Mouse (Mus musculus) limb, embryonic 11.5 days (tissue): ENCODE data around the gene Cox6b1. TPM values are rescaled to one million over a fixed set of nuclear protein-coding genes. Genes with fewer than 3 reads are reported as not detected.

ENCODE experiments used
- ATAC-seq: fragments of 200-750 bp; cut with Nextera tagmentation; 2 replicates; pipeline ENCODE4 v1.8.0; 2017; ENCODE audit warnings: low read depth; ENCODE audit not compliant: insufficient number of reproducible peaks, low FRiP score, low TSS enrichment
- DNase-seq: peaks from one replicate; pipeline ENCODE4 v3.0.0-alpha.2; 2015; ENCODE audit warnings: low spot score
- H3K27ac ChIP-seq: fragments of 300-500 bp; sonication (generic); replicated peaks from 2 replicates; pipeline ENCODE4 v1.5.1; 2014; ENCODE audit warnings: low read depth, mild to moderate bottlenecking, low read length
- H3K27me3 ChIP-seq: fragments of 300-500 bp; sonication (generic); 2 replicates; pipeline ENCODE4 v1.6.1; 2014; ENCODE audit warnings: mild to moderate bottlenecking, low read length, mixed read lengths; ENCODE audit not compliant: control insufficient read depth, insufficient read depth
- H3K36me3 ChIP-seq: fragments of 300-500 bp; sonication (generic); 2 replicates; pipeline ENCODE4 v1.6.1; 2014; ENCODE audit warnings: mild to moderate bottlenecking, low read length, moderate library complexity, mixed read lengths; ENCODE audit not compliant: control insufficient read depth, insufficient read depth
- H3K4me1 ChIP-seq: fragments of 300-500 bp; sonication (generic); 2 replicates; pipeline ENCODE4 v1.6.1; 2014; ENCODE audit warnings: low read length, mixed read lengths; ENCODE audit not compliant: control insufficient read depth, insufficient read depth
- H3K4me2 ChIP-seq: fragments of 300-500 bp; sonication (generic); 2 replicates; pipeline ENCODE4 v1.6.1; 2014; ENCODE audit warnings: low read depth, mild to moderate bottlenecking, moderate library complexity; ENCODE audit not compliant: severe bottlenecking
- H3K4me3 ChIP-seq: fragments of 300-500 bp; sonication (generic); 2 replicates; pipeline ENCODE4 v1.5.1; 2014; ENCODE audit warnings: low read depth, low read length
- H3K9ac ChIP-seq: fragments of 300-500 bp; sonication (generic); 2 replicates; pipeline ENCODE4 v1.6.1; 2014; ENCODE audit warnings: mild to moderate bottlenecking, low read length
- H3K9me3 ChIP-seq: fragments of 300-500 bp; sonication (generic); 2 replicates; pipeline ENCODE4 v1.6.1; 2016; ENCODE audit warnings: low read length; ENCODE audit not compliant: control insufficient read depth
- WGBS: fragments of 180-500 bp; shearing (Covaris S2); extraction: QIAGEN DNeasy Blood & Tissue Kit; methylation state at CpG from one replicate; pipeline ENCODE4 v1.1.7; 2014; 5-methylcytosine and 5-hydroxymethylcytosine counted together
- polyA plus RNA-seq: library from polyadenylated mRNA; unstranded; fragments of >200 nt; fragmentation: Nextera tagmentation; extraction: Ambion mirVana; gene quantifications from 2 replicates; pipeline ENCODE4 v1.2.1, GENCODE M21; 2014

The Cox6b1 gene
- polyA plus RNA-seq: 801 and 830 TPM in 2 replicates

DNA sequence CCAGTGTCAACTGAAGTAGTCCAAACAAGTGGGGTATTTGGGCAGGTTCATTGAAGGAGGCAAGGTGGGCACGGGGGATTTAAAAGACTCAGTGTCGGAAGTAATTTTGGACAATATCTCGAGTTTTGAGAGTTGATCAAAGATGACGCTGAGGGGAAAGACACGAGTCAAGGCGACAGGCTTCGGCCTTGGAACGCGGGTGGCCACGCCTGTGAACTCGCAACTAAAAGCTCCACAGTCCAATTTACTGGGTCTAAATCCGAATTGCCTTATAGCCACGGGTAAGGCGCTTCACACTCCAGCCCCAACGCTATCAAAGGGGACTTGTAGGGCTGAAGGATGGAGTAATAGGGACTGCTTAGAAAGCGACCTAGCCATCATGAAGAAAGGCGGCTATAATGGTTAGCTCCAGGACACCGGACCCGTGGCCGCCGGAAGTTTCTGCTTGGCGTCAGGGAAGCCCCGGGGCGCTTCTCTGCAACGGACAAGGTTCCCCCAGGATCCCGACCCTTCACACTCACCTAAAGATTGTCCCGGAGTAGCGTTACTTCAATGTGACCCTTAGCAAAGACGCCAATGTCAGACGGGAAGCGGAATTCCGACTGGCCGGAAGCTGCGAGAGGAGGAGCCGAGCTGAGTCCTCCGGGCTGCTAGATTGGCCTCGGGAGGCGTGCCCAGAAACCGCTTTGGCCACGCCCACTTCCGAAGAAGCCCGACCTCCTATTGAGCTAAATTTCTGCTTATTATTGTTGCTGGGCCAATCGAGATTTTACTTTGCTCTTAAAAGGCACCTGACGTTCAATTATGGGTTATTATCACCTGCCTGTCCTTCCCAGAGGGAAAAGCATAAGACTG is at the start of gene Cox6b1:
TSS of gene Cox6b1 (minus strand) at position 622 of the 855 bp plus-strand sequence.
- H3K4me3 ChIP-seq: peak within 1 kb of the TSS; percentile 86
- H3K27ac ChIP-seq: no peak within 1 kb of the TSS
- no peaks in the 10 kb centered on the region for H3K9me3 ChIP-seq
- H3K4me2 ChIP-seq: peak within 1 kb of the TSS; percentile 71
- 2% methylated on average over 44 of the region's 44 CpGs for WGBS
- ATAC-seq: peak; percentile 85
- peaks cover 6% of the 10 kb centered on the region; the same call in 1 of the 2 replicates for H3K4me1 ChIP-seq
- H3K9ac ChIP-seq: peak within 1 kb of the TSS; percentile 85
- DNase-seq: peak; percentile 92
- H3K27me3 ChIP-seq: no peaks in the 10 kb centered on the region
- peaks cover 13% of the 10 kb centered on the region for H3K36me3 ChIP-seq

DNA sequence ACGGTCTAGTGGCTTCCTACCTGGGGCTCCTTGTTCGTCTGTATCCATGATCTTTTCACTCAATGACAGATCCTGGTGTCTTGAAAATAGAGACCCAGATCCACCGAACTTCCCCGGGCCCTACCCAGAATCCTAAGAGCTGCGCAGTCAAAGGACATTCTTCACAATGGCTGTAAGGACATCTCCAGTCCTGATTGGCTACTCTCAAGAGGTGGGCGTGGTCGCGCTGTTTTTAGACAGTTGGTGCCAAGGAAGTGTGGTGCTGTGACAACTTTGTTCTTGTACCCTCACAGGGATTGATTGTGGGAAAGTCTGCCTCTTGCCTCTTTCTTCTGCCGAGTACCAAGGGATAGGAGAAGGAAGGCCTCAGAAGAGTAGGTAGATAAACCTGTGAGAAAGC is 45.5 kb upstream of the Cox6b1 start, which contains the start of gene Pmis2:
TSS of gene Pmis2 (minus strand) at position 126 of the 400 bp plus-strand sequence.
- Histone ChIP-seq H3K9me3 (no peaks in the 10 kb centered on the region; the same call in 1 of the 2 replicates), H3K4me2 (no peak within 1 kb of the TSS), H3K4me3 (no peak within 1 kb of the TSS), H3K9ac (no peak within 1 kb of the TSS), H3K27ac (no peak within 1 kb of the TSS), H3K36me3 (no peaks in the 10 kb centered on the region), H3K27me3 (no peaks in the 10 kb centered on the region), H3K4me1 (no peaks in the 10 kb centered on the region)
- DNase-seq (no peak), ATAC-seq (no peak)
- WGBS: 69% methylated on average over 9 of the region's 9 CpGs

DNA sequence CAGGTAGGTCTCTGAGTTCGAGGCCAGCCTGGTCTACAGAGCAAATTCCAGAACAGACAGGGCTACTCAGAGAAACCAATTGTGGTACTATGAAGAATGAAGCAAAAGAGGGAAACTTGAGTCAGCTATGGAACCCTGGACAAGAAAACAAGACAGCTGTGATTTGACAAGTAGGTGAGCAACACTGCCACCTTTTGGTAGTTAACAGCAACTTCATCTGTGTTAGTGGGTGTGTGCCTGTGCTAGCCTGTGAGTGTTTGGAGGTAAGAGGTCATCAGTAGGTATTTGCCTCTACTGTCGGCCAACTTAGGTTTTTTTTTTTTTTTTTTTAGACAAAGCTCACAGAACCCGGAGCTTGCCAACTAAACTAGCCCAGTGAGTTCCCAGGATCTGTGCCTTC is 43.3 kb upstream of the Cox6b1 start:
- Histone ChIP-seq H3K27ac (no peak overlapping the region), H3K36me3 (no peaks in the 10 kb centered on the region), H3K9ac (no peak overlapping the region), H3K4me2 (no peak overlapping the region), H3K27me3 (no peaks in the 10 kb centered on the region), H3K9me3 (no peaks in the 10 kb centered on the region), H3K4me3 (no peak overlapping the region), H3K4me1 (no peaks in the 10 kb centered on the region)
- ATAC-seq (no peak), DNase-seq (no peak)
- 41% methylated on average over 3 of the region's 3 CpGs for WGBS

GRCm38 (mm10) chr7:30665321-30665720 is 39.4 kb upstream of the Cox6b1 start:
- Histone ChIP-seq H3K27ac (no peak overlapping the region), H3K4me3 (peak overlapping the region; percentile 61), H3K36me3 (no peaks in the 10 kb centered on the region), H3K27me3 (no peaks in the 10 kb centered on the region), H3K9me3 (no peaks in the 10 kb centered on the region), H3K9ac (peak overlapping the region; percentile 76), H3K4me2 (peak overlapping the region; percentile 51), H3K4me1 (no peaks in the 10 kb centered on the region)
- ATAC-seq (0 out of 2 replicates have a peak, but pooled peaks have one; percentile 31), DNase-seq (peak; percentile 26)
- WGBS: 11% methylated on average over 11 of the region's 11 CpGs

DNA sequence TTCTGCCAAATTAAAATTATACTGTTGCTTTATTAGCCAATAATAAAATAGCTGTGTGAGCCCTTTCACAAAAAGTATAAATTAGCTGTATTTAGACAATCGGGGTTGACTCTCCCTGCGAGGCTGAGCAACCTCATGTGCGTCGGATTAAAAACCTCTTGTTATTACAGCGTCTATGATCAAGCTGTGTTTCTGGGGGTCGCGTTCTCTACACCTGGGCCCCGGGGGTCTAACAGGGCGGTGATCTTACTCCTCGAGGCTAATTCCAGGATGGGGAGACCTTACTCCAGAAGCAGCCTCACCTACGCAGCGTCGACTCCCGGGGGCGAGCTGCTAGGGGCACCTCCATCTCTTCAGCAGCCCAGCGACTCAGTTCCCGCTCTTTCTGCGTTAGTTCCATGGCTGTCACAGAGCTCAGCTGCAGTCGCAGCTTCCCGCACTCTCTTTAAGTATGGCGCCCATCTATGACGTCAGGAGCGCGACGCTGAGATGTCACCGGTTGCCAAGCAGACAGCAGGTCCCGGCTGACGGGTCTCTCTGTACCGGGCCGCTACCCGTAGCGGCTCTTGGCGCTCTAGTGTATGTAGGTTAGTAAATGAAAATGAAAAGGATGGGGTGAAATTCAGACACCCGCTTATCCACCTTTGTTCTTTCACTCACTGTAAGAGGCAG is 38.7 kb upstream of the Cox6b1 start, which contains the start of gene Haus5:
TSS of gene Haus5 (minus strand) at position 466 of the 672 bp plus-strand sequence.
- H3K4me2 ChIP-seq: peak within 1 kb of the TSS; percentile 51
- no peaks in the 10 kb centered on the region for H3K9me3 ChIP-seq
- peak; percentile 92 for ATAC-seq
- H3K27me3 ChIP-seq: no peaks in the 10 kb centered on the region
- peak within 1 kb of the TSS; percentile 61 for H3K4me3 ChIP-seq
- H3K9ac ChIP-seq: peak within 1 kb of the TSS; percentile 76
- under 1% methylated on average over 34 of the region's 34 CpGs for WGBS
- no peaks in the 10 kb centered on the region for H3K4me1 ChIP-seq
- no peak within 1 kb of the TSS for H3K27ac ChIP-seq
- DNase-seq: peak; percentile 97
- no peaks in the 10 kb centered on the region; the same call in 1 of the 2 replicates for H3K36me3 ChIP-seq

GRCm38 (mm10) chr7:30649591-30650540 is 23.9 kb upstream of the Cox6b1 start, which contains the start of gene Rbm42:
Rbm42 (minus strand) TSS chr7:30650317.
- Histone ChIP-seq H3K36me3 (peaks cover 13% of the 10 kb centered on the region), H3K4me2 (peak within 1 kb of the TSS; percentile 89), H3K9ac (peak within 1 kb of the TSS; percentile 88), H3K4me1 (peaks cover 2% of the 10 kb centered on the region; the same call in 1 of the 2 replicates), H3K27me3 (no peaks in the 10 kb centered on the region), H3K4me3 (peak within 1 kb of the TSS; percentile 94), H3K9me3 (no peaks in the 10 kb centered on the region), H3K27ac (no peak within 1 kb of the TSS)
- peak; percentile 98 for ATAC-seq
- peak; percentile 97 for DNase-seq
- 1% methylated on average over 59 of the region's 59 CpGs for WGBS

- DNase-seq (peak; percentile 25), ATAC-seq (no peak)
- 13% methylated on average over 4 of the region's 4 CpGs for WGBS
- Histone ChIP-seq H3K9me3 (no peaks in the 10 kb centered on the region), H3K9ac (no peak overlapping the region), H3K27me3 (peaks cover 18% of the 10 kb centered on the region), H3K4me1 (peaks cover 3% of the 10 kb centered on the region; the same call in 1 of the 2 replicates), H3K4me2 (no peak overlapping the region), H3K27ac (no peak overlapping the region), H3K4me3 (no peak overlapping the region), H3K36me3 (peaks cover 14% of the 10 kb centered on the region; the same call in 1 of the 2 replicates)
Measured at GRCm38 (mm10) chr7:30639083-30639482, 13.1 kb upstream of the Cox6b1 start.
